In the genomic region with DNA sequence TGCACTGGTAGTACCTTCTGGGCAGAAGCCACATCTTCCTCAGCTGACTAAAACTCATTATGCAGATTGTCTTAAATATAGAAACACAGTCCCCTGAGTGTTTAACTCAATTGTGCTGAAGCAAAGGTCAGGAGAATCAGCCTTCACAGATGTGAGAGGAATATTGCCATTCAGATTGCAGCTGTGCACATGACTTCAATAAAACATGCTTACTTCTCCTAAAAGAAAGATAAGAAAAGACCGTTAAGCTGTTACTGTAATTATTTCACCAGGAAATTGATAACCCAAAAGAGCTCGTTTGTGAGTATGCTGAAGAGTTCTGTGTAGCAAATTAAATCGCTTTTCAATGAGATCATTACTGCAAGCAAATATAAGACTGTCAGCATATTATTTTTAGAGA, we compare ENCODE assay signal across 22 mouse cellular contexts.
DNase-seq lines count a peak whose midpoint lies in the region; ATAC-seq and TF ChIP-seq lines count a peak whose summit lies in the region.
"Had no signal": no experiment of that assay in that cellular context is flagged by ENCODE, and none has a peak within 500 bp of the region (broad histone marks: within the 10 kb centered on the region; RNA-seq: fewer than 3 reads in every experiment).

No protein-coding gene starts in this region.

- H3K9me3 ChIP-seq in forebrain, postnatal 0 days (ENCODE audit: low read length) = no peaks in the 10 kb centered on the region
- no peaks in the 10 kb centered on the region for H3K9me3 ChIP-seq in forebrain, embryonic 15.5 days
- no peaks in the 10 kb centered on the region for H3K9me3 ChIP-seq in midbrain, embryonic 12.5 days
- no peaks in the 10 kb centered on the region for H3K9me3 ChIP-seq in midbrain, embryonic 16.5 days (replicated peaks; ENCODE audit: control insufficient read depth, low read length, poor library complexity, severe bottlenecking)
- H3K9me3 ChIP-seq in CH12.LX (replicated peaks; ENCODE audit: low read length) (no peaks in the 10 kb centered on the region), G1E (replicated peaks) (no peaks in the 10 kb centered on the region)
- H3K9me3 ChIP-seq: embryonic facial prominence, embryonic 12.5 days; heart, embryonic 13.5 days had no signal

- dilution Hi-C loops in CH12.LX (cut with MboI; ENCODE audit: extremely low pct_ligation_motif_present, extremely low pct_unique_long_range_greater_than_20kb, low sequenced_read_pairs) = no loop called here

- no peaks in the 10 kb centered on the region for H3K36me3 ChIP-seq in forebrain, postnatal 0 days (ENCODE audit: insufficient read depth)
- no peaks in the 10 kb centered on the region for H3K36me3 ChIP-seq in forebrain, embryonic 15.5 days
- no peaks in the 10 kb centered on the region for H3K36me3 ChIP-seq in midbrain, embryonic 12.5 days
- H3K36me3 ChIP-seq in midbrain, embryonic 16.5 days (ENCODE audit: control insufficient read depth, insufficient read depth, low read length) = no peaks in the 10 kb centered on the region
- H3K36me3 ChIP-seq in CH12.LX (replicated peaks in 1 of 2; ENCODE audit: control insufficient read depth in 1 of 2, insufficient read depth in 1 of 2, low read length in 1 of 2) (no peaks in the 10 kb centered on the region), G1E (replicated peaks) (no peaks in the 10 kb centered on the region)
- H3K36me3 ChIP-seq: embryonic facial prominence, embryonic 12.5 days; heart, embryonic 13.5 days had no signal

- peak; percentile 3 for DNase-seq in forebrain, postnatal 0 days
- DNase-seq in CH12.LX (ENCODE audit: extremely low read depth) = peak; percentile 1
- DNase-seq in G1E (ENCODE audit: low spot score) = no peak
- DNase-seq in urinary bladder, postnatal 4 days (ENCODE audit: low spot score in 2 of 2) = no peak
- no peak for DNase-seq in lung, postnatal 4 days
- DNase-seq: adrenal gland, adult 2 months; adrenal gland, postnatal 25 days; cerebellum, adult 11 months; cerebellum, adult 9-10 months; cerebellum, postnatal 25 days; gastrocnemius, postnatal 36 days; heart, adult 11 months; heart, postnatal 36 days; kidney, adult 11 months had no signal

- no peak for TF ChIP-seq RAD21 in CH12.LX (IDR thresholded peaks at IDR 0.05; ENCODE audit: low read depth, low read length)

- no peak for TF ChIP-seq POLR2A in CH12.LX (IDR thresholded peaks at IDR 0.05; ENCODE audit: low read depth, low read length)

- no peak overlapping the region for H3K4me3 ChIP-seq in forebrain, postnatal 0 days (ENCODE audit: low read depth, low read length)
- no peak overlapping the region for H3K4me3 ChIP-seq in forebrain, embryonic 15.5 days
- no peak overlapping the region for H3K4me3 ChIP-seq in midbrain, embryonic 12.5 days
- no peak overlapping the region for H3K4me3 ChIP-seq in midbrain, embryonic 16.5 days (ENCODE audit: low read depth, low read length)
- H3K4me3 ChIP-seq in CH12.LX (replicated peaks in 1 of 3; ENCODE audit: low read depth in 2 of 3, low read length in 2 of 3, poor library complexity in 1 of 3) = no peak overlapping the region
- H3K4me3 ChIP-seq in G1E (ENCODE audit: low read depth, low read length) = no peak overlapping the region
- H3K4me3 ChIP-seq: embryonic facial prominence, embryonic 12.5 days; heart, embryonic 13.5 days had no signal

- H3K4me2 ChIP-seq in forebrain, postnatal 0 days (ENCODE audit: low read depth) = no peak overlapping the region
- H3K4me2 ChIP-seq in forebrain, embryonic 15.5 days (replicated peaks) = no peak overlapping the region
- no peak overlapping the region for H3K4me2 ChIP-seq in midbrain, embryonic 12.5 days (replicated peaks)
- H3K4me2 ChIP-seq in midbrain, embryonic 16.5 days (ENCODE audit: low read length) = no peak overlapping the region
- H3K4me2 ChIP-seq in CH12.LX (ENCODE audit: insufficient read depth, low read depth, poor library complexity, severe bottlenecking) = no peak overlapping the region
- H3K4me2 ChIP-seq: embryonic facial prominence, embryonic 12.5 days; heart, embryonic 13.5 days; hindbrain, embryonic 14.5 days had no signal

- H3K27ac ChIP-seq in forebrain, postnatal 0 days (ENCODE audit: low read depth, low read length) = no peak overlapping the region
- H3K27ac ChIP-seq in forebrain, embryonic 15.5 days (replicated peaks) = no peak overlapping the region
- no peak overlapping the region for H3K27ac ChIP-seq in midbrain, embryonic 12.5 days (replicated peaks)
- H3K27ac ChIP-seq in midbrain, embryonic 16.5 days (ENCODE audit: low read length) = no peak overlapping the region
- H3K27ac ChIP-seq in CH12.LX (ENCODE audit: insufficient read depth, low read depth) = no peak overlapping the region
- H3K27ac ChIP-seq: embryonic facial prominence, embryonic 12.5 days; heart, embryonic 13.5 days; hindbrain, embryonic 14.5 days had no signal

- no peaks in the 10 kb centered on the region for H3K79me2 ChIP-seq in CH12.LX (replicated peaks; ENCODE audit: control insufficient read depth, extremely low read depth, insufficient read depth, poor library complexity, severe bottlenecking)

- peak; percentile 48; the same call in 1 of the 2 replicates for ATAC-seq in forebrain, postnatal 0 days
- no peak for ATAC-seq in forebrain, embryonic 15.5 days (replicated peaks)
- ATAC-seq in midbrain, embryonic 12.5 days (ENCODE audit: low FRiP score, low read depth) = 0 out of 2 replicates have a peak, but pooled peaks have one; percentile 38
- no peak for ATAC-seq in midbrain, embryonic 16.5 days
- ATAC-seq in G1E (ENCODE audit: extremely low read depth, insufficient number of reproducible peaks, low FRiP score, poor library complexity, severe bottlenecking) = peak; percentile 71
- ATAC-seq: activated CD4-positive, CD25-positive, alpha-beta regulatory T cell, adult 4 months; Patski had no signal

- H3K9ac ChIP-seq in forebrain, postnatal 0 days = no peak overlapping the region
- no peak overlapping the region for H3K9ac ChIP-seq in forebrain, embryonic 15.5 days (replicated peaks)
- H3K9ac ChIP-seq in midbrain, embryonic 12.5 days (replicated peaks) = no peak overlapping the region
- no peak overlapping the region for H3K9ac ChIP-seq in midbrain, embryonic 16.5 days (ENCODE audit: low read depth, low read length)
- no peak overlapping the region for H3K9ac ChIP-seq in CH12.LX (ENCODE audit: insufficient read depth, low read depth)
- H3K9ac ChIP-seq: embryonic facial prominence, embryonic 12.5 days; heart, embryonic 13.5 days; hindbrain, embryonic 14.5 days had no signal

- H3K4me1 ChIP-seq in forebrain, postnatal 0 days (ENCODE audit: insufficient read depth) = no peaks in the 10 kb centered on the region
- H3K4me1 ChIP-seq in forebrain, embryonic 15.5 days = no peaks in the 10 kb centered on the region
- H3K4me1 ChIP-seq in midbrain, embryonic 12.5 days = no peaks in the 10 kb centered on the region
- H3K4me1 ChIP-seq in midbrain, embryonic 16.5 days (ENCODE audit: control insufficient read depth, insufficient read depth, low read length) = no peaks in the 10 kb centered on the region
- H3K4me1 ChIP-seq in CH12.LX (ENCODE audit: control insufficient read depth in 1 of 2, insufficient read depth in 2 of 2) = no peaks in the 10 kb centered on the region
- no peaks in the 10 kb centered on the region for H3K4me1 ChIP-seq in G1E (ENCODE audit: insufficient read depth, low read depth, low read length)
- H3K4me1 ChIP-seq: embryonic facial prominence, embryonic 12.5 days; heart, embryonic 13.5 days had no signal

- in situ Hi-C loops in CH12.LX (cut with MboI; ENCODE audit: low pct_ligation_motif_present, low pct_unique_long_range_greater_than_20kb, low sequenced_read_pairs) = no loop called here

- no peak for TF ChIP-seq CTCF in forebrain, postnatal 0 days (IDR thresholded peaks at IDR 0.05; ENCODE audit: low read depth)
- TF ChIP-seq CTCF in CH12.LX (conservative IDR thresholded peaks at IDR 0.05 in 1 of 2, IDR thresholded peaks at IDR 0.05 in 1 of 2; ENCODE audit: low read depth in 2 of 2, low read length in 2 of 2) (no peak), G1E (IDR thresholded peaks at IDR 0.05; ENCODE audit: low read depth, low read length) (no peak)

- no peaks in the 10 kb centered on the region for H3K27me3 ChIP-seq in forebrain, postnatal 0 days (ENCODE audit: insufficient read depth, low read length)
- H3K27me3 ChIP-seq in forebrain, embryonic 15.5 days = no peaks in the 10 kb centered on the region
- no peaks in the 10 kb centered on the region for H3K27me3 ChIP-seq in midbrain, embryonic 12.5 days
- H3K27me3 ChIP-seq in midbrain, embryonic 16.5 days (ENCODE audit: control insufficient read depth, insufficient read depth, low read depth, low read length) = no peaks in the 10 kb centered on the region
- H3K27me3 ChIP-seq in CH12.LX (replicated peaks) = no peaks in the 10 kb centered on the region
- no peaks in the 10 kb centered on the region for H3K27me3 ChIP-seq in G1E (ENCODE audit: insufficient read depth, low read length)
- H3K27me3 ChIP-seq: embryonic facial prominence, embryonic 12.5 days; heart, embryonic 13.5 days had no signal

- 55% methylated on average over 3 of the region's 3 CpGs for WGBS in forebrain, postnatal 0 days
- 52% methylated on average over 3 of the region's 3 CpGs for WGBS in forebrain, embryonic 15.5 days
- 75% methylated on average over 3 of the region's 3 CpGs for WGBS in midbrain, embryonic 12.5 days
- 68% methylated on average over 3 of the region's 3 CpGs for WGBS in midbrain, embryonic 16.5 days

- no peak for TF ChIP-seq EP300 in CH12.LX (IDR thresholded peaks at IDR 0.05; ENCODE audit: low read length)

TF ChIP-seq in CH12.LX, 34 proteins besides CTCF, POLR2A, EP300 and RAD21:
- no peak for TF ChIP-seq TBP (conservative IDR thresholded peaks at IDR 0.05; ENCODE audit: low read depth, low read length)
- TF ChIP-seq ZKSCAN1 (IDR thresholded peaks at IDR 0.05; ENCODE audit: borderline replicate concordance, low read depth, low read length) = no peak
- no peak for TF ChIP-seq MAZ (IDR thresholded peaks at IDR 0.05; ENCODE audit: low read depth, low read length)
- TF ChIP-seq CHD2 (IDR thresholded peaks at IDR 0.05; ENCODE audit: low read length) = no peak
- TF ChIP-seq MAFK (IDR thresholded peaks at IDR 0.05; ENCODE audit: insufficient replicate concordance, low read length) = no peak
- TF ChIP-seq NRF1 (IDR thresholded peaks at IDR 0.05; ENCODE audit: low read depth, low read length) = no peak
TF ChIP-seq in CH12.LX: peak in this region for 0.

Comparison
In these comparisons a context has a peak if more than half of its experiments do, and no peak if none do; other contexts are left out.
1. ATAC-seq: peak in forebrain, postnatal 0 days (single experiment), midbrain, embryonic 12.5 days (single experiment) and G1E (single experiment); none in forebrain, embryonic 15.5 days (single experiment) and midbrain, embryonic 16.5 days (single experiment).
2. DNase-seq: peak in forebrain, postnatal 0 days (single experiment) and CH12.LX (single experiment); none in G1E (single experiment), urinary bladder, postnatal 4 days (0 of 2) and lung, postnatal 4 days (0 of 2).